Mouse (Mus musculus) liver, embryonic 14.5 days (tissue): ENCODE measurements around the gene Srpk3.
A peak's percentile ranks its signal among the peaks of the same experiment; 100 is the strongest.

Experiments used
- CTCF ChIP-seq: IDR thresholded peaks from 2 replicates; pipeline ENCODE4 v1.5.1; 2016; ENCODE audit warnings: antibody characterized with exemption, low read depth, control low read depth
- EP300 ChIP-seq: IDR thresholded peaks from 2 replicates; pipeline ENCODE4 v1.6.1; 2016; ENCODE audit warnings: antibody characterized with exemption, low read depth

DNA sequence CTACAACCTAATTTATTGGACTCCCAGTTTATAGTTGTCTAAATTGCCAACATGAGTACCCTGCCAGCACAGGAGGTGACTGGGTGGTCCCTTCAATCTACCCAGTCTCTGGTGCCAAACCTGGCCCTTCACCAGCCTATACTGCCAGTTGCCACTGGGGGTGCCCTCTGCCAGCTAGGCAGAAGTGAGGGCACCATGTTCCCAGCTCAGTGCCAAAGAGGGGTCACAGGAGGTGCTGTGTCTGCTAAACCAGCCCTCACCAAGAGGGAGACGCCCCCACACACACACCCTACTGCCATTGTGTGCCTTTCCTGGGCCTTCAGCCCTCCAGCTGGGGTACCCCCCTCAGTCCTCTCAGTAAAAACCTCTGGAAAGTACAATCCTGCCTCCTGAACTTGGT is 36.0 kb upstream of the Srpk3 start:
- TF ChIP-seq CTCF (peak; percentile 40), EP300 (no peak)
